Mouse (Mus musculus): ENCODE data around the gene Apoa5. TPM values are rescaled to one million over a fixed set of nuclear protein-coding genes. Genes with fewer than 3 reads are reported as not detected.

The Apoa5 gene
- total RNA-seq (2022), result not detected

- DNase-seq (ENCODE audit: low spot score in 2 of 2), result no peak
Measured at GRCm38 (mm10) chr9:46268343-46268873, at the start of gene Apoa5. TSS of gene Apoa5 (plus strand) at chr9:46268633.

- no peak for DNase-seq (ENCODE audit: low spot score in 2 of 2)
Measured at GRCm38 (mm10) chr9:46223090-46223489, 45.3 kb upstream of the Apoa5 start.

- DNase-seq (ENCODE audit: low spot score in 2 of 2), result no peak
Measured at GRCm38 (mm10) chr9:46224101-46224500, 44.3 kb upstream of the Apoa5 start.

GRCm38 (mm10) chr9:46224945-46225660 is 43.3 kb upstream of the Apoa5 start:
- DNase-seq (ENCODE audit: low spot score in 2 of 2), result no peak

- no peak for DNase-seq (ENCODE audit: low spot score in 2 of 2)
Measured at GRCm38 (mm10) chr9:46227064-46227614, 41.3 kb upstream of the Apoa5 start.

GRCm38 (mm10) chr9:46228491-46228890 is 39.9 kb upstream of the Apoa5 start, which contains the start of gene Apoa1:
TSS of gene Apoa1 (plus strand) at chr9:46228580.
- DNase-seq (ENCODE audit: low spot score in 2 of 2), result no peak

GRCm38 (mm10) chr9:46229573-46230449 is 38.6 kb upstream of the Apoa5 start:
- peak; percentile 75 to 90 for DNase-seq (ENCODE audit: low spot score in 2 of 2)

- DNase-seq (ENCODE audit: low spot score in 2 of 2), result no peak
Measured at GRCm38 (mm10) chr9:46230450-46230975, 37.9 kb upstream of the Apoa5 start.

- no peak for DNase-seq (ENCODE audit: low spot score in 2 of 2)
Measured at GRCm38 (mm10) chr9:46235196-46235595, 33.2 kb upstream of the Apoa5 start.

- DNase-seq (ENCODE audit: low spot score in 2 of 2), result no peak
Measured at GRCm38 (mm10) chr9:46235596-46235648, 33.0 kb upstream of the Apoa5 start, which contains the start of gene Apoc3. TSS of gene Apoc3 (minus strand) at chr9:46235636.

- no peak for DNase-seq (ENCODE audit: low spot score in 2 of 2)
Measured at GRCm38 (mm10) chr9:46235649-46236048, 32.8 kb upstream of the Apoa5 start.

GRCm38 (mm10) chr9:46238850-46239249 is 29.6 kb upstream of the Apoa5 start:
- no peak for DNase-seq (ENCODE audit: low spot score in 2 of 2)

GRCm38 (mm10) chr9:46240526-46241153 is 27.8 kb upstream of the Apoa5 start, which contains the start of gene Apoa4:
TSS of gene Apoa4 (plus strand) at chr9:46240696.
- no peak for DNase-seq (ENCODE audit: low spot score in 2 of 2)

GRCm38 (mm10) chr9:46241818-46242217 is 26.6 kb upstream of the Apoa5 start:
- DNase-seq (ENCODE audit: low spot score in 2 of 2), result no peak

GRCm38 (mm10) chr9:46243122-46243521 is 25.3 kb upstream of the Apoa5 start:
- DNase-seq (ENCODE audit: low spot score in 2 of 2), result no peak

GRCm38 (mm10) chr9:46243584-46243983 is 24.8 kb upstream of the Apoa5 start:
- no peak for DNase-seq (ENCODE audit: low spot score in 2 of 2)

GRCm38 (mm10) chr9:46246752-46247324 is 21.6 kb upstream of the Apoa5 start:
- DNase-seq (ENCODE audit: low spot score in 2 of 2), result no peak

GRCm38 (mm10) chr9:46256177-46256576 is 12.3 kb upstream of the Apoa5 start:
- no peak for DNase-seq (ENCODE audit: low spot score in 2 of 2)

GRCm38 (mm10) chr9:46256658-46257385 is 11.6 kb upstream of the Apoa5 start:
- DNase-seq (ENCODE audit: low spot score in 2 of 2), result no peak

GRCm38 (mm10) chr9:46257546-46257945 is 10.9 kb upstream of the Apoa5 start:
- no peak for DNase-seq (ENCODE audit: low spot score in 2 of 2)

- DNase-seq (ENCODE audit: low spot score in 2 of 2), result no peak
Measured at GRCm38 (mm10) chr9:46259111-46259510, 9.3 kb upstream of the Apoa5 start.
